Mouse (Mus musculus): ENCODE measurements around the gene Lmntd1.
A peak's percentile ranks its signal among the peaks of the same experiment; 100 is the strongest.

Gene Lmntd1

DNA sequence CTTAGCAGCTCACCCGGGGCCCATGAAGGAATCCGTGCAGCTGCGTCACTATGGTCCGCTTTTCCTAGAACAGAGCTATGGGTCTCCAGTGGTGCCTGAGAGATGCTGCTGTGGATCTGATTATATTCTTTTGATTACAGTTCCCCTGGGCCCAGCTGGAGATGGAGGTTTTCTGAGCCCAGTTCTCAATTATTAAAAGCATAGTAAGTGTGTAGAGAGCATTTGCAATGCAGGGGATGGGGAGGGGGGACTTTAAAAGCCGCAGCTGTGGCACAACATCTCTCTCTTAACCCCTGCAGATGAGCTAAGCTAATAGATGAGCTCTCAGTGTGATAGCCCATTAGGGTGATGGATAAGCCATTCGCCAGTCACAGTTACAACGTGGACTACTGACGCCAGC is 233.2 kb downstream of the Lmntd1 start:
- DNase-seq (ENCODE audit: low spot score in 2 of 2) = no peak

DNA sequence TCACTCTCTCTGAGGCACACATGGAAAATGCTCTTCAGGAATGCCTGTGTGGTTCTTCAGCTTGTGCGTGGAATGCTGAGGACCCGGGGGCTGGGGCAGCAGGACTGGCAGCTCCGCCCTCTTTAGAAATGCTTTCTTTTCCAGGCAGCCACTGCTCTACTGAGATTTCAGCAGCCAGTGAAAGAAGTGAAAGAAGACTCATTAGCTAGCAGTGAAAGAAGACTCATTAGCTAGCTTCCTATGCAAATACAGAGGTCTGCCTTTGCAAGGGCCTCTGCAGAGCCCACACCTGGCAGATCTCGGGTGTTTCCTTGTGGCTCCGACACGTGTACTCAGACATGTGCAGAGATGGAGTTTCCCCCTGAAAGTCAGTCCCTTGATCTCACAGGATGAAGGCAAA is 234.9 kb downstream of the Lmntd1 start:
- DNase-seq (ENCODE audit: low spot score in 2 of 2) = peak; percentile 8 to 21

DNA sequence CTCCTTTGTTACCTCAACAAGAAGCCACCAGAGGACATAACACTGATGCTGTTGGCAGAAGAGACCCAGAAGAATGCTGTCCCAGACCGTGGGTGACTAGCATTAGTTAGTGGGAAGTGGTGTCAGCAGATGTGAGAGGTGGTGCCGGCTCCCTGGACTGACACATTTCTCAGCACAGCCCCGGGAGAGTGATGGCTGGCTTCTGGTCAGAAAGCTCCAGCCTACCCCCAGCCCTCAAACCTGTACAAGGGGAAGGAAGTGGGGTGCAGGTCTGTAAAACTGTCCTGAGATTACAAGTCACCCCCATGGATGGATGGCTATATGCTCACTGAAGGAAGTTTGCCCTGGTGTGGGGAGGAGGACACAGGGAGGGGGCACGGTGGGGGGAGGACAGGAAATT is 235.4 kb downstream of the Lmntd1 start:
- no peak for DNase-seq (ENCODE audit: low spot score in 2 of 2)

DNA sequence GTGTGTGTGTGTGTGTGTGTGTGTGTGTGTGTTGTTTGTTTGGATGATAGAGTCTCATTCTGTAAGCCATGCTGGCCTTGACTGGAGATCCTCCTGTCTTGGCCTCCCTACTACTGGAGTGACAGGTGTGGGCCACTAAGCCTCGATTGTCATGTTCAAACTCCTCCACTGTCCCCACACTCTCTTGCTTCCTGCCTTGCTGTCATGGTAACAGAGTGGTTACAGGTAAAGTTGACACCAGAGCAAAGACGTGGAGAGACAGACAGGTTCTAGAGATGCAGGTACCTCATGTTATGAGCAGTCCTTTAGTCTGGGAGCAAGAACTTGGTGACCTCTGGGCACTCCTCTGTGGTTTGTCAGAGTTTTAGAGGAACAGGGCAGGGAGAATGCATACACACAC is 239.7 kb downstream of the Lmntd1 start:
- DNase-seq (ENCODE audit: low spot score in 2 of 2) = no peak

DNA sequence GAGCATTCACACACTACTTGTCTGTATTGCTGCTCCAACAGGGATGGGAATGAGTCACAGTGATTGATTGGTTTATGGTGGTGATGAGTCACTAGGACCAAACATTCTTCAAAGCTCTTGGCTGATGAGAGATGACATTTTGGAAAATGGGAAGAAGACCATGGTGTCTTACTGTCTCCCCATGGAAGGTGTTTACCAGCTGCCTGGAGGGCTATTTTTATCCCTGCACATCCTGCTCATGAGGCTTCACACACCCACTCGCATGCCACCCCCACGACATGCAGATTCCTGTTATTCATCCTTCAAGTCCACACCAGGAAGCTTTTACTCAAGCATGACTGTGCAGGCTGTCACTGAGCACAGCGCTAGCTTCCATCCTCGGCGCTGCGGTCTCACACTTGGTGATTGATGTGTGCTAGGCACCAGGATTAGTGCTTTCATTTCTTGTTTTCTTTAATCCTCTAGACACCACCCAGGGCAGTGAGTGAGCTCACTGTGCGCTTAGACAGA is 240.4 kb downstream of the Lmntd1 start:
- DNase-seq (ENCODE audit: low spot score in 2 of 2) = peak in 1 of 2 experiments; percentile 25

DNA sequence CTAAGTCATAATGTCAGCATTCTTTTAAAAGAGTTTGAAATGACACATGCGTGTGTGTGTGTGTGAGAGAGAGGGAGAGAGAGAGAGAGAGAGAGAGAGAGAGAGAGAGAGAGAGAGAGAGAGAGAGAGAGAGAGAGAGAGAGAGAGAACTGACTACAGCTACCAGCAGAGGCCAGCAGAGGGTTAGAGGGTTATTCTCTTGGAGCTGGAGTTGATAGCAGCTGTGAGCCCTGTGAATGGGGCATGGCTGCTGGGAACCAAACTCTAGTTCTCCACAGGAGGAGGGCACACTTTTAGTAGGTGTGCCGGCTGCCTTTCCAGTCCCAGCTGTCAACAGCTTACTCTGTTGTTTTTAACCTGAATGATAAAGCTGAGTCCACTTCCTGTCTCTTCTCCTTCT is 242.1 kb downstream of the Lmntd1 start:
- no peak for DNase-seq (ENCODE audit: low spot score in 2 of 2)

DNA sequence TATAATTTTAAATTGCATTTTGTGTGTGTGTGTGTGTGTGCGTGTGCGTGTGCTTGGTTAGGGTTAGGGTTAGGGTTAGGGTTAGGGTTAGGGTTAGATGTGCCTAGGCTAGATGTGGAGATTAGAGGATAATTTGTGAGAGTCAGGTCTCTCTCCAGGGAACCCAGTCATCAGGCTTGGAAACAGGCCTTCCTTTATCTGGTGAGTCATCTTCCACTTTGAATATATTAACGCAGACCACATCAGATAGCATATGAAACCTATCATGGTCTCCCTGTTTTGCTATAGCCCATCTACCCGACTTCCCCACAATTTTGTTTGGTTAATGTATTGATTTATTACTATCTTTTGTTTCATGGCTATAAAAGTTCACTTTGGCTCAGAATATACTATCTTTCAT is 242.5 kb downstream of the Lmntd1 start:
- no peak for DNase-seq (ENCODE audit: low spot score in 2 of 2)

DNA sequence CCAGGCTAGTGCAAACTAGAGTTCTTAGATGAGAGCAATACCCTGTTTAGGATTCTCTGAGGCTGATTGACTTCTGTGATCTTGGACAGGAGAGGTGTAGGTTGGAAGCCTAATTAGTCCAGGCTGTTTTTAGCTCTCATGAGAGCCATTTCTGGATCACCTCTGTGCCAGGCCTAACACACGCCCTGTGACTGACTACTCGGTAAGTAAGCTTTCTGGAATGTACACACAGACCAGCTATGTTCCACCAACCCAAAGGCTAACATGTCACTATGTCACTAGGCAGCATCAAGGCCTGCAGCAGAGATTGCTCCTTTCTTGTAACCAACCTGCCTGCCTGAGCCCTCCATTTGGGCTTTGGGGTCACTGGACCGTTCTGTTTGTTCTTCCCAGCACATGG is 243.8 kb downstream of the Lmntd1 start:
- no peak for DNase-seq (ENCODE audit: low spot score in 2 of 2)

DNA sequence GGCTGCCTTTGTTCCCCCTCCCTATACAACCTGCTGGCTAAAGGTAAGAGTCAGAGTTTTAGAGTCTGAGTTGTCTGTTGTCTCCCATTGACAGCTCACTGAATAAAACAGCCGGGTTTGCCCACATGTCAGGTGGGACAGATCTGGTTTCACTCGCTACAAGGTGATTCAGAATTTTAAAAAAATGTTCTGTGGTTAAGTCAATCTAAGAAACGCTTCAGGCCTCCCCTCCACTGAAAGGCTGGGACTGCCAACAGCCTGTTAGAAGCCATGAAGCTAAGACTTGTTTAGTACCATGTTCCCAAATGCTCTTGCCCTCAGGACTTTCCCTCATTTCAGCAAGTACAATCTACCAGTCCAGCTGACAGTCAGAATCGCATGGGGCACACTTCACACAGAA is 244.8 kb downstream of the Lmntd1 start:
- DNase-seq (ENCODE audit: low spot score in 2 of 2) = no peak

DNA sequence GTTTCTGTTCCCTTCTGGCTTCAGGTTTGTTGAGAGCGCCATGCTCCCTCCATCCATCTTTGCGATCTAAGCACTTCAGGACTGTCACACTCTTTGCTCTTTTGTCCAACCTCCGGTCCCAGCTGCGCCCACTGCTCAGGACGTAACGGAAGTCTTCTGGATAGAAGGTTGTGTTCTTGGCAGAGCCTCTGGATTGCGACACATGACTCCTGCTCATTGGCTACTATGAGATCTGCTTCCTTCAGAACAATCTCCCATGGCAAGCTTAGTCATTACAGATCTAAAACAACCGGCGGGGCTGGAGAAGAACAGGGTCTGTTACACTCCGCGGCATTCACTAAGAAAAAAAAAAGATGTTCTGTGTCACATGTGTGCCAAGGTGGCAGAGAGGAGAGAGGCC is 247.6 kb downstream of the Lmntd1 start:
- DNase-seq (ENCODE audit: low spot score in 2 of 2) = no peak

DNA sequence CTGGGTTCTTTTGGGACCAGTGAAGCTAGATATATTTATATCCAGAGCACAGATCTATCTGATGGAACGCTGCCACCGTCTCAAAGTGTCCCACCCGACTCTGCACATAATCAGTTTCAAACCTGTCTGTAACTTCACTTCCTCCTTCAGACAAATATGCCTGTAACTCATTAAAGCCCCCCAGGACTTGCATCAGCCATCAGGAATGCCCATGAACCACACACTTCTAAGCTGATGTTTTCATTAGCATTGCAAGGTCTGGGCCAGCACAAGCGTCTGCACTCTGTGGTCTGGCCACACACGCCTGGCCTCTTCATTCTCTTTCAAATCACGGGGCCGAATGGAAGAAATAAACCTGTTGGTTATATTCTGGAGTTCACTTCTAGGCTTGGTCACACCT is 250.4 kb downstream of the Lmntd1 start:
- no peak for DNase-seq (ENCODE audit: low spot score in 2 of 2)

DNA sequence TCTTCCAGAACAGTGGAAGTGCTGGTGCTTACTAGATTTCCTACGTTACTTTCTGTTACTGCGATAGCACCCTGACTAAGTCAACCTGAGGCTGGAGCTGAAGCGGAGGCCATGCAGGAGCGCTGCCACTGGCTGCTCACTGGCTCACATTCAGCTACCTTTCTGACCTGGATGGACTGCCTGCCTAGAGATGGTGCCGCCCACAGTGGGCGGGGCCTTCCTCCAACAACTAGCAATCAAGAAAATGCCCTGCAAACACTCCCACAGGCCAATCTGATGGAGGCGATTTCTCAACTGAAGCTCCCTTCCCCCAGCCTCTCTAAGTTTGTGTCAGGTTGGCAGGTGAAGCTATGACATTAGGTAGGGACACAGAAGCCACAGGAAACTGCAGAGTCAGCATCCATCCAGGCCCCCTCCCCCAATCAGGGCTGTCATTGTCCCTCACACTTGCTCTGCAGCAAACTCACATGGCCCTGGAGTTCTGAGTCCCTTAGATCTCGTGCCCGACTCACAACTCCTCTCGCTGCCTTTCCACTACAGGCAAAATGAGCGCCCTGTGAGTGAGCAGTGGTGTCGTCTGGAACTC is 252.9 kb downstream of the Lmntd1 start:
- no peak for DNase-seq (ENCODE audit: low spot score in 2 of 2)

DNA sequence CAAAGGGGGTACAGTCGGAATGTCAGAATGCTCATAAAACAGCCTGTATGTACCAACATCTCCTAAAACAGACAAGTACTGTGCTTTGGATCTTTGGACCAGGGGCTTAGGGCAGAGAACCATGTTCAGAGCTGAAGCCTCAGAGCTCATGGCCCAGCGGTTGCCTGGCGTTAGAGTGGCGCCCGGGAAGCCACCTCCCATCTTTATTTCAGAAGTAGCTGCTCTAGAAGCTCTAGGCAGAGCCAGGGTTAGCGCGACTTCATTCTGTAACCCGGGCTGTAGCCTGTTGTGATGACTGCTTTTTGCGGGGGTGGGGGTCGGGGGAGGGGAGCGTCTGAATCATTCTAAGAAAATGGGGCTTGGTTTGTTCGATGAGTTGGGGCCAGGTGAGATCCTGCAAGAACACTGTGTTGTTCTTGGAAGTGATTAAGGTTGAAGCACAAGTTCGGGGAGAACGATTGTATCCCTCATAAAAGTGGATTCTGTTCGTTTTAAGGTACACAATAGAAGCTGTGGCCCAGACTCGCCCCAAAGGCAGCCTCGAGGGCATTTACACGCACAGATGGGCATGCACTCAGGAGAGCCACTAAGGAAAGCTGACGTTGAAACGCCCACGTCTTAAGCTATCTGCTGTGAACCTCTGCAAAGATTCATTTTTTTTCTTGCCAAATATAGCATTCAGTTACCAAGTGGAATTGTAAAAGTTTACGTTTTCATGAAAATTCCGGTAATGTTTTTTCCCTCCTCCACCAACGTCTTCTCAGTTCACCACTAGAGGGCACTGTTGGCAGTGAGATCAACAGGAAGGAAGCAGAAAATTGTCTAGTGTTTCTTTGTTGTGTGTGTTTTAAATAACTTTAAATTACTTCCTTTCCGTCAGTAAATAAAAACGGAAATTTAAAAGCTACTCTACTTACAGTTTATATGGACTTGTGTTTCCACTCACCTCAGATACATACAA is 254.4 kb downstream of the Lmntd1 start:
- peak in 1 of 2 experiments; percentile 63 for DNase-seq (ENCODE audit: low spot score in 2 of 2)

DNA sequence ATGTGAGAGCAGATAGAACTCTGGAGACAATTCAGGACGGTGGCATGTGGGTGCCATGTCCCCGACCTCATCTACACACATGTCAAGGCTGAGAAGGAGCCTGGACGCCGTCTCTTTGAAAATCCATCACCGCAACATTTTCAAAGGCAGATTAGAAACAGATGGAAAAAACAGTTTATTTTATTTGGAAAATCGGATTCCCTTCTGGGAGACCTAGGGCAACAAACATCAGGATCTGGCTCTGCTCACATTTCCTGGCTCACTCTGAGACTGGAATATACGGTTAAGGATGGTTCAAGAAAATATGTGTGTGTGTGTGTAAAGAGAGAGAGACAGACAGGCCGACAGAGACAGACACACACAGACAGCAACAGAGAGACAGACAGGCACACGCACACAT is 256.1 kb downstream of the Lmntd1 start:
- DNase-seq (ENCODE audit: low spot score in 2 of 2) = no peak

DNA sequence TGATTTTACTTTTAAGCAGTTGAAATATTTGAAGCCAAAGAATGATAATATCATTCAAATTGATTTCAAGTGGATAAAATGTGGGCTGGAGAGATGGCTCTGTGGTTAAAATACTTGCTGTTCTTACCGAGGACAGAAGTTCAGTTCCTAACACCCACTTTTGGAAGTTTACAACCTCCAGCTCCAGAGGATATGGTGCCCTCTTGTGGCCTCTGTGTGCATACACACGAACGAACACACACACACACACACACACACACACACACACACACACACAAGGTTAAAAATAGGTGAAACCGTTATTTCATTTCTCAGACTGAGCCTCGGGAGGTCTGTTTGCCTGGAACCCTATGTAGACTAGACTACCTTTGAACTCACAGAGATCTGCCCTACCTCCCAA is 260.3 kb downstream of the Lmntd1 start:
- DNase-seq (ENCODE audit: low spot score in 2 of 2) = no peak

DNA sequence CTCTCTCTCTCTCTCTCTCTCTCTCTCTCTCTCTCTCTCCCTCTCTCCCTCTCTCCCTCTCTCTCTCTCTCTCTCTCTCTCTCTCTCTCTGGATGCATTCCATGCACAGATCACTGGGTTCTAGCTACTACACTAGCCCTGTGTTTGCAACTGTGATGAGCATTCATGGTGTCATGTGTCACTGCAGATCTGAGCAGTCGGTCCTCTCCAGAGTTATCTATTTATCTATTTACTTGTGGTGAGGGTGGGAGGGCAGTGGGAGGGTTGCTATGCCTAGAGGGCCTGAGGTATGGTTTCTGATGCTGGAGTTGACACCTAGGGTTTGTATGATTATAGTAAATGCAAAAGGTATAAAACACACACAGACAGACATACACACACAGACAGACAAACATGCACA is 261.4 kb downstream of the Lmntd1 start:
- no peak for DNase-seq (ENCODE audit: low spot score in 2 of 2)

DNA sequence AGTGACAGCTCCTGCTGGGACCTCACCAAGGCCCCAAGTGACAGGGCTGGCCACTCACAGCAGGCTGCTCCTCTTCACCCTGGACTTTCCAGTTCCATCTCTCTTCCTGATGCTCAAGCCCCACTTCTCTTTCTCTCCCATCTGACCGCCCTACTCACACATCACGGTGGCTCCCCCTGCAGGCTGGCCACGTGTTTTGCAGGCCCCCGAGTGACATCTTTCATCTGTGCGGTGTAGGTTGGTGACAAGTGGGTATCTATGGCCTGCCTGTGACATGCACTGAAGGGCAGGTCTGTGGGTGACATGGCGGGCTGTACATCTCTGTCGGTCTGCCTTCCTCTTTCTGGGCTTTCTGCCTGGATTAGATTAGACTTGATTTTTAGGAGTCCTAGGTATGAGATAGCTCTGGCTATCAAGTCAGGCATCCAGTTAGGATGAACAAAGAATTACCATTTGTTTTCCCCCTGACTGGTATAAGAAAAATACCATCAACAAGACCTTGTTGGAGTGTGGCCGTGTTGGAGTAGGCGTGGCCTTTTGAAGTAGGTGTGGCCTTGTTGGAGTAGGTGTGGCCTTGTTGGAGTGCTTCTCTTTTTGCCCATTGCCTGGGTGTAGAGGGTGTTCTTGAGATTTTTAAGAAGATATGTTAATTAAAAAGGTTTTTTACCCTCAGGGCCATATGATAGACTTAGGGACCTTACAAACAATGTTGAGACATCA is 265.8 kb downstream of the Lmntd1 start:
- DNase-seq (ENCODE audit: low spot score in 2 of 2) = peak; percentile 32 to 74

DNA sequence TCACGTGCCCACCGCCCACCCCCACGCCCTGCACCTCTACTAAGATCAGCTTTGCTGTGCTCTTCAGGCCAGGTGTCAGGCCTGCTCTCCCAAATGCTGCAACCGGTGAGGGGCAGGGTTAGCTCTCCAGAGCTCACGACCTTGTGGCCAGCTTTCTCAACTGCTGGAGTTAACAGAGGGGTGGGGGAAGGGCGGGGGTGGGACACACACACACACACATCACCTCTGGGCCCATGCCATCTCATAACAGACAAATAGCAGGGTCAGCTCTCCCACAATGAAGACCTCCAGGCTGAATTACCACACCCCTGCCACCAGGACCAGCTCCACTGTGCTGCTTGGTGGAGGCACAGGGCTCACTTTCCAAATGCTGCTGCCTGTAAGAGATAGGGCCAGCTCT is 266.5 kb downstream of the Lmntd1 start:
- DNase-seq (ENCODE audit: low spot score in 2 of 2) = no peak

DNA sequence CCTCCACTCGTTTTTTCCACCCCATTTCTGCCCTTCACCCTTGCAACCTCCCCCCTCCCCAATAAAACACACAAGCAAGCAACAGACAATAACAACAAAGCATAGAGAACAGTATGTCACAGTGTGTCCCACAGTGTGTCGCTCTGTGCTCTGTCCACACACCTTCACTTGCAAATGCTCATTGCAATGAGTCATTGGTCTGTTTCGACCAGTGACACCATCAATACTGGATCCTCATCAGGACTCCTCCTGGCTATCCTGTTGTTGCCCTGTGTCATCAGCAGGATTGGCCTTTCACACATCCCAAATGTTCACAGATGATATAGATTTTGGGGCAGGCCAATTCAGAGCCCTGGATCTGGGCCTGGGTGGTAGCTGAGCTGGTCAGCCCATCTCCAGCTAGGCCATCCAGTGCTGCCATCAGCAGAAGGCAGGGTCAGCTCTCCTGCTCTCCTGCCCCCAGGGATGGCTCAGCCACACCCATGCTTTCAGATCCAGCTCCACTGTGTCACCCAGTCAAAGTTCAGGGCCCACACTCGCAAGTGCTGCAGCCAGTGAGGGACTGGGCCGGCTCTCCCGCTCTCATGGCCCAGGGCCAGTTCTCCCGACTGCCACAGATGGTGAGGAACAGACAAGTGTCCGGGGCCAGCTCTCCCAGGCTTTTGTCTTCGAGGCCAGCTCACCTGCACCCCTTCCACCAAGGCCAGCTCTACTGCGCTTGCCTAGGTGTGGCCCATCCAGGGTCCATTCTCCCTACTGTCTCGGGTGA is 267.1 kb downstream of the Lmntd1 start:
- DNase-seq (ENCODE audit: low spot score in 2 of 2) = no peak

DNA sequence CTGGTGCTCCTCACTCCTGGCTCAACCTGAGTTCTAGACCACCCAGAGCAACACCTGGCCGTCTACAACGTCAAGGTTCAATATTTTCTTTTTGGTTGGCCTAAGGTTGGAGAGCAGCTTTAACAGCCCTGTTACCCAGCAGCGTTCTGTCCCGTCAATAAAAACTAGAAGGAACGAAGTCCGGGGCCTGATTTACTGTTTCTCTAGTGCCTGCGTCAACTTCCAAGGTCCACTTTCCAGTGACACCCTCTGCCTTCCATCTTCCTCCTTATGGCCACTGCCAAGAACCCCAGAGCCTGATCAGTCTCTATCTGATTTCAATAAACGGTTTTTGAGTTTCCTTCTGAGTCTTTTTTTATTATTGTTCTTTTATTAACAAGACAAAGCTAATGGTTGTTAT is 267.8 kb downstream of the Lmntd1 start:
- DNase-seq (ENCODE audit: low spot score in 2 of 2) = no peak

DNA sequence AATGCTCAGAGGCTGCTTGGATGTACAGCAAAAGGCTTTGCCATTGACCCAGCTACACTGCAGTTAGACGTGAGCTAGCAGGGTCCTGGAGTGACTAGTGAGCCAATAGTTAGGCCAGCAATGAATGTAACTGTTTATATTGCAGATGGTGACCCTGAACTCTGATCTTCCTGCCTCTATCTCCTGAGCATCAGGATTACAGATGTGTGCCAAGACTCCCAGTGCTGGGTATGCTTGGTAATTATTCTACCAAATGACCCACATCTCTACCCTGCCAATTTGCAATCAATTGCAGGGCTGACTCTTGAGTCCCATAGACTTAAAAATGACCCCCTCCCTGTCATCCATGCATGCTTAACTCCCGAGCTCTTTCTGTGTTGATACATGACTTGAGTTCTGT is 269.4 kb downstream of the Lmntd1 start:
- no peak for DNase-seq (ENCODE audit: low spot score in 2 of 2)

DNA sequence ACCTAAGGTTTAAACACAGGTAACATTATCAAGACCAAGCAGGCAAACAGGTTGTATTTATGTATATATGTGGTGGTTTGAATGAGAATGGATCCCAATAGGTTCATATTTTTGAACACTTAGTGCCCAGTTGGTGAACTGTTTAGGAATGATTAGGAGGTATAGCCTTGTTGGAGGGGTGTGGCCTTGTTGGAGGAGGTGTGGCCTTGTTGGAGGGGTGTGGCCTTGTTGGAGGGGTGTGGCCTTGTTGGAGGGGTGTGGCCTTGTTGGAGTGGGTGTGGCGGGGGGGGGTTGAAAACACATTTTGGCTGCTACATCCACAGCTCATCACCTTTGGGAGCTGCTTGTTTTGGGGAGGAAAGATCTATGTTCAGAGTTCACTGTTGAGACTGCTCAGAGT is 270.7 kb downstream of the Lmntd1 start:
- peak in 1 of 2 experiments; percentile 29 for DNase-seq (ENCODE audit: low spot score in 2 of 2)

Data from spleen, postnatal 10 days (tissue).